Comparison of ENCODE assay signal across 16 mouse cellular contexts in genomic region chr1:51502353-51502752, GRCm38 (mm10).
"Had no signal": no experiment of that assay in that cellular context is flagged by ENCODE, and none has a peak within 500 bp of the region (broad histone marks: within the 10 kb centered on the region; RNA-seq: fewer than 3 reads in every experiment).

No protein-coding gene starts in this region.

- DNase-seq: gastrocnemius, postnatal 14 days; gastrocnemius, postnatal 36 days; heart, adult 18-20 months; heart, postnatal 14 days; heart, postnatal 36 days; kidney, adult 18-20 months; kidney, adult 8-10 months; kidney, postnatal 10 days; kidney, postnatal 25 days; kidney, postnatal 4 days; liver; liver, embryonic 13.5 days had no signal

- ATAC-seq: hindbrain, embryonic 16.5 days; inflammation-experienced regulatory T-cells, adult 6 months; intestine, embryonic 15.5 days; intestine, postnatal 0 days had no signal
